Comparison of ENCODE assay signal across 24 mouse cellular contexts in genomic region chr2:93425810-93426209, GRCm38 (mm10). TPM values are rescaled to one million over a fixed set of nuclear protein-coding genes. Genes with fewer than 3 reads are reported as not detected.
DNase-seq lines count a peak whose midpoint lies in the region; ATAC-seq and TF ChIP-seq lines count a peak whose summit lies in the region.
"Had no signal": no experiment of that assay in that cellular context is flagged by ENCODE, and none has a peak within 500 bp of the region (broad histone marks: within the 10 kb centered on the region; RNA-seq: fewer than 3 reads in every experiment).

No protein-coding gene starts in this region.

- H3K9ac ChIP-seq in forebrain, postnatal 0 days, result no peak overlapping the region
- H3K9ac ChIP-seq: heart, embryonic 15.5 days; hindbrain, embryonic 15.5 days; liver, embryonic 13.5 days; lung, embryonic 15.5 days had no signal

- H3K4me2 ChIP-seq in forebrain, postnatal 0 days (ENCODE audit: low read depth), result no peak overlapping the region
- H3K4me2 ChIP-seq: heart, embryonic 15.5 days; hindbrain, embryonic 15.5 days; liver, embryonic 13.5 days; lung, embryonic 15.5 days had no signal

- no peaks in the 10 kb centered on the region for H3K36me3 ChIP-seq in forebrain, embryonic 10.5 days (replicated peaks)
- no peaks in the 10 kb centered on the region for H3K36me3 ChIP-seq in forebrain, postnatal 0 days (ENCODE audit: insufficient read depth)
- no peaks in the 10 kb centered on the region for H3K36me3 ChIP-seq in thymus, adult 2 months (ENCODE audit: control insufficient read depth, insufficient read depth, low read length)
- H3K36me3 ChIP-seq: heart, embryonic 15.5 days; hindbrain, embryonic 15.5 days; lung, embryonic 15.5 days had no signal

- H3K4me1 ChIP-seq in forebrain, embryonic 10.5 days, result peaks cover 40% of the 10 kb centered on the region
- no peaks in the 10 kb centered on the region for H3K4me1 ChIP-seq in forebrain, postnatal 0 days (ENCODE audit: insufficient read depth)
- peaks cover 55% of the 10 kb centered on the region for H3K4me1 ChIP-seq in thymus, adult 2 months (replicated peaks; ENCODE audit: control insufficient read depth, insufficient read depth, low read length)
- H3K4me1 ChIP-seq: heart, embryonic 15.5 days; hindbrain, embryonic 15.5 days had no signal

- ATAC-seq in forebrain, postnatal 0 days, result no peak
- ATAC-seq: forebrain, embryonic 16.5 days; intestine, postnatal 0 days; midbrain, embryonic 16.5 days had no signal

- no peak for DNase-seq in forebrain, embryonic 10.5 days (ENCODE audit: extremely low spot score, low spot score)
- no peak for DNase-seq in forebrain, postnatal 0 days
- peak; percentile 48 for DNase-seq in layer of hippocampus, adult 9-11 months
- no peak for DNase-seq in layer of hippocampus, adult 11-12 months (ENCODE audit: low spot score)
- DNase-seq in retina, postnatal 1 day, result peak; percentile 26
- no peak for DNase-seq in retina, embryonic 14.5 days (ENCODE audit: low spot score)
- no peak for DNase-seq in urinary bladder, adult 18-20 months (ENCODE audit: low spot score in 2 of 2)
- no peak for DNase-seq in thymus, adult 2 months
- DNase-seq: adrenal gland, postnatal 14 days; cerebellum, adult 8-10 months; cerebellum, postnatal 36 days; gastrocnemius, postnatal 36 days; heart, postnatal 36 days; kidney, postnatal 25 days; liver, embryonic 13.5 days; right cerebral cortex, postnatal 14 days; thymus, adult 18-20 months had no signal

- no peaks in the 10 kb centered on the region for H3K9me3 ChIP-seq in forebrain, embryonic 10.5 days
- H3K9me3 ChIP-seq in forebrain, postnatal 0 days (ENCODE audit: low read length), result no peaks in the 10 kb centered on the region
- H3K9me3 ChIP-seq: heart, embryonic 15.5 days; hindbrain, embryonic 15.5 days; liver, embryonic 13.5 days; lung, embryonic 15.5 days had no signal

- no peak for TF ChIP-seq POLR2A in thymus, adult 2 months (IDR thresholded peaks at IDR 0.05; ENCODE audit: control insufficient read depth, extremely low read depth, insufficient read depth, low read length, poor library complexity)

- H3K27ac ChIP-seq in forebrain, embryonic 10.5 days, result 0 out of 2 replicates have a peak overlapping the region, but pooled peaks have one; percentile 15
- H3K27ac ChIP-seq in forebrain, postnatal 0 days (ENCODE audit: low read depth, low read length), result no peak overlapping the region
- H3K27ac ChIP-seq in thymus, adult 2 months (ENCODE audit: control insufficient read depth, insufficient read depth, low read length), result no peak overlapping the region
- H3K27ac ChIP-seq: heart, embryonic 15.5 days; hindbrain, embryonic 15.5 days; liver, embryonic 13.5 days; lung, embryonic 15.5 days; macrophage had no signal

- TF ChIP-seq CTCF in forebrain, postnatal 0 days (IDR thresholded peaks at IDR 0.05; ENCODE audit: low read depth), result no peak
- no peak for TF ChIP-seq CTCF in thymus, adult 2 months (IDR thresholded peaks at IDR 0.05; ENCODE audit: borderline replicate concordance, control insufficient read depth, extremely low read depth, insufficient read depth, low read length, poor library complexity)

- WGBS in forebrain, embryonic 10.5 days, result 55% methylated on average over 4 of the region's 4 CpGs
- WGBS in forebrain, postnatal 0 days, result 66% methylated on average over 4 of the region's 4 CpGs
- WGBS in thymus, adult 2 months, result 86% methylated on average over 4 of the region's 4 CpGs

- H3K27me3 ChIP-seq in forebrain, embryonic 10.5 days (ENCODE audit: poor library complexity, severe bottlenecking), result peaks cover 42% of the 10 kb centered on the region
- no peaks in the 10 kb centered on the region for H3K27me3 ChIP-seq in forebrain, postnatal 0 days (ENCODE audit: insufficient read depth, low read length)
- H3K27me3 ChIP-seq in thymus, adult 2 months (ENCODE audit: control insufficient read depth, insufficient read depth, low read length), result no peaks in the 10 kb centered on the region
- H3K27me3 ChIP-seq: hindbrain, embryonic 15.5 days; liver, embryonic 13.5 days; lung, embryonic 15.5 days had no signal

- no peak overlapping the region for H3K4me3 ChIP-seq in forebrain, embryonic 10.5 days
- H3K4me3 ChIP-seq in forebrain, postnatal 0 days (ENCODE audit: low read depth, low read length), result no peak overlapping the region
- no peak overlapping the region for H3K4me3 ChIP-seq in thymus, adult 2 months (ENCODE audit: control insufficient read depth, insufficient read depth, low read length)
- H3K4me3 ChIP-seq: heart, embryonic 15.5 days; hindbrain, embryonic 15.5 days; liver, embryonic 13.5 days; lung, embryonic 15.5 days had no signal

RNA-seq across cellular contexts. Expression of gene Cd82, which starts 37.1 kb away (rescaled TPM):
- polyA plus RNA-seq in forebrain, embryonic 10.5 days (2016; fragmentation: Nextera tagmentation; extraction: Ambion mirVana), result 5.0 and 5.3 TPM in 2 replicates
- total RNA-seq in forebrain, postnatal 0 days (2014; rRNA removed), result 9.7 and 12.7 TPM in 2 replicates
- polyA plus RNA-seq in forebrain, postnatal 0 days (2015; fragmentation: Nextera tagmentation; extraction: Ambion mirVana), result 19.3 and 20.7 TPM in 2 replicates
- 176 and 181 TPM in 2 replicates for polyA plus RNA-seq in thymus, adult 2 months (2012; rRNA removed)

Comparison
In these comparisons a context has a peak if more than half of its experiments do, and no peak if none do; other contexts are left out.
1. DNase-seq: peak in layer of hippocampus, adult 9-11 months (single experiment) and retina, postnatal 1 day (single experiment); none in forebrain, embryonic 10.5 days (single experiment), forebrain, postnatal 0 days (single experiment), layer of hippocampus, adult 11-12 months (single experiment), retina, embryonic 14.5 days (single experiment), urinary bladder, adult 18-20 months (0 of 2) and thymus, adult 2 months (single experiment).